Mouse (Mus musculus) intestine, postnatal 0 days (tissue): Measurements from ENCODE around the gene Rgma. TPM values are rescaled to one million over a fixed set of nuclear protein-coding genes. Genes with fewer than 3 reads are reported as not detected.
A peak's percentile ranks its signal among the peaks of the same experiment; 100 is the strongest.

Experiments used
- ATAC-seq: fragments of 200-750 bp; cut with Nextera tagmentation; 2 replicates; pipeline ENCODE4 v1.8.0; 2017; ENCODE audit warnings: mild to moderate bottlenecking, moderate TSS enrichment, moderate library complexity
- H3K27ac ChIP-seq: fragments of 300-500 bp; sonication (generic); 2 replicates; pipeline ENCODE4 v1.5.1; 2014; ENCODE audit warnings: mild to moderate bottlenecking, low read depth, low read length, moderate library complexity
- H3K27me3 ChIP-seq: fragments of 300-500 bp; sonication (generic); replicated peaks from 2 replicates; pipeline ENCODE4 v1.6.1; 2014; ENCODE audit warnings: low read length, mixed read lengths; ENCODE audit not compliant: control insufficient read depth, insufficient read depth
- H3K36me3 ChIP-seq: fragments of 300-500 bp; sonication (generic); 2 replicates; pipeline ENCODE4 v1.6.1; 2014; ENCODE audit warnings: mild to moderate bottlenecking, moderate library complexity; ENCODE audit not compliant: control insufficient read depth, insufficient read depth
- H3K4me1 ChIP-seq: fragments of 300-500 bp; sonication (generic); replicated peaks from 2 replicates; pipeline ENCODE4 v1.6.1; 2014; ENCODE audit warnings: antibody characterized with exemption, low read length, mixed read lengths; ENCODE audit not compliant: control insufficient read depth, insufficient read depth
- H3K4me2 ChIP-seq: fragments of 300-500 bp; sonication (generic); replicated peaks from 2 replicates; pipeline ENCODE4 v1.6.1; 2014; ENCODE audit warnings: low read depth, mild to moderate bottlenecking, moderate library complexity
- H3K4me3 ChIP-seq: fragments of 300-500 bp; sonication (generic); 2 replicates; pipeline ENCODE4 v1.5.1; 2014; ENCODE audit warnings: low read depth, low read length
- H3K9ac ChIP-seq: fragments of 300-500 bp; sonication (generic); 2 replicates; pipeline ENCODE4 v1.6.1; 2014; ENCODE audit warnings: mild to moderate bottlenecking, low read depth, low read length
- H3K9me3 ChIP-seq: fragments of 300-500 bp; sonication (generic); 2 replicates; pipeline ENCODE4 v1.6.1; 2016; ENCODE audit warnings: mixed run types; ENCODE audit not compliant: control insufficient read depth
- CTCF ChIP-seq: sonication (generic); IDR thresholded peaks from 2 replicates; pipeline ENCODE4 v1.5.1; 2016; ENCODE audit warnings: low read depth, mild to moderate bottlenecking, control low read depth, antibody characterized with exemption, moderate library complexity
- WGBS: fragments of 180-500 bp; shearing (Covaris S2); extraction: QIAGEN DNeasy Blood & Tissue Kit; methylation state at CpG from one replicate; pipeline ENCODE4 v1.1.7; 2014; 5-methylcytosine and 5-hydroxymethylcytosine counted together
- polyA plus RNA-seq: library from polyadenylated mRNA; unstranded; fragments of >200 nt; fragmentation: Nextera tagmentation; extraction: Ambion mirVana; gene quantifications from 2 replicates; pipeline ENCODE4 v1.2.1, GENCODE M21; 2015

Gene Rgma
- polyA plus RNA-seq, 1 experiment from 2014 or later = 4.9 TPM

DNA sequence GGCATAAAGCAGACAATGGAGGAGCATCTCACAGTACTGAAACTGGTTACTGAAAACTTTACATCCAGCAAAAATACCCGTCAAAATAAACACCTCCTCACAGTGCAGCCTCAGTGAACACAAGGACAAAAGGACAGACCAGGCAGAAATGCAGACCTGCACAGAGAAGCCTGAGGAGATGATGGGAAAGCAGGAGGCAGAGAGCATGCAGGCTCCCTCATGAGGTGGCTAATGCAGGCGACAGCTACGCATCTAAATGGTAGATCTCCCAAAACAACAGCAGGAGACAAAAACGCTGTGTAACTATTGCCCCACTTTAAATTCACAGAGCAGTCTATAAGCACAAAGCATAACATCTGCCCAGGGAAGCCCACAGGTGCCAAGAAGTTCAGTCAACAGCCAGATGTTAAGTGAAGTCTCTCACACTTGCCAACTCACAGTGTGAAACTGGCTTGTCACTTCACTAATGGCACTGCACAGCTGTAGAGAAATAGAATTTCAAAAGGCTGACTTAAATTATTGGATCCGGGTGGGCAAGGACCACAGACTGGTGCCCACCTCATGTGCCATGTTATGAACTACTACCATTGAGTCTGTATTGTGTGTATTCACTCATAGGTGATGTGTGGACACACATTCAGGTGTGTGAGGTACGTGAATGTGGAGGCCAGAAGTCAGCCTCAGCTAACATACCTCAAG lies 58.5 kb downstream of the Rgma start:
- H3K9me3 ChIP-seq = no peaks in the 10 kb centered on the region
- H3K4me1 ChIP-seq = no peaks in the 10 kb centered on the region
- H3K27me3 ChIP-seq = no peaks in the 10 kb centered on the region
- WGBS = 84% methylated on average over 6 of the region's 6 CpGs
- no peak for TF ChIP-seq CTCF
- H3K27ac ChIP-seq = no peak overlapping the region
- H3K4me2 ChIP-seq = no peak overlapping the region
- ATAC-seq = no peak
- no peak overlapping the region for H3K4me3 ChIP-seq
- peaks cover 78% of the 10 kb centered on the region for H3K36me3 ChIP-seq
- no peak overlapping the region for H3K9ac ChIP-seq

DNA sequence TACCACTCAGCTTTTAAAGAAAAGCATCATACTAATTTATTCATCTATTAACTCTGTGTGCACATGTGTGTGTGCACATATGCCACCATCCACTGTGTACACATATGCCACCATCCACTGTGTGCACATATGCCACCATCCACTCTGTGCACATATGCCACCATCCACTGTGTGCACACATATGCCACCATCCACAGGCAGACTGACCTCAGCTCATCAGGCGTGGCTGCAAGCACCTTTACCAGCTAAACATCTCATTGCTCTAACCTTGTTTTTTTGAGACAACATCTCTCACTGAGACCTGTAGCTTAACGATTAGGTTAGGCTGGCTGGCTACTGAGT lies 59.0 kb downstream of the Rgma start:
- peaks cover 78% of the 10 kb centered on the region for H3K36me3 ChIP-seq
- WGBS = 89% methylated on average over 2 of the region's 2 CpGs
- no peaks in the 10 kb centered on the region for H3K9me3 ChIP-seq
- no peak overlapping the region for H3K4me2 ChIP-seq
- no peaks in the 10 kb centered on the region for H3K27me3 ChIP-seq
- no peak overlapping the region for H3K9ac ChIP-seq
- TF ChIP-seq CTCF = no peak
- H3K27ac ChIP-seq = no peak overlapping the region
- H3K4me3 ChIP-seq = no peak overlapping the region
- no peak for ATAC-seq
- H3K4me1 ChIP-seq = no peaks in the 10 kb centered on the region

DNA sequence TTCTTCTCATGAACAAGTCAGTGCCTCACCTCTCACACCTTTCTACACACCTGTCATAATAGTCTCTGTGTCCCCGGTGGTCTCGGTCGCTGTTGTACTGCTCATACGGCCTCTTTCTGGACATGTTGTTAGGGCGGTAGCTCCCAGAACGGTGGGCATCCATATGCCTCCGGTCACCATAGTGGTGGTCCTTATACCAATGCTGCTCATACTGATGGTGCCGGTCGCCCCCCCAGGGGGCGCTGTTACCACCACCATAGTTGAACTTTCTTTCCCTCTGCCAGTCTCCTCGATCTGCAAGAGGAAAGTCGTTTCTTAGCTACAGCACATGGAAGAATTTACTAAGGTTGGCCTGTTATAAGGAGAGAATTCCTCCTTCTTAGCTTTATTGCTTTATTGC lies 60.4 kb downstream of the Rgma start:
- TF ChIP-seq CTCF = peak; percentile 47
- no peak overlapping the region for H3K4me3 ChIP-seq
- H3K9me3 ChIP-seq = no peaks in the 10 kb centered on the region
- H3K9ac ChIP-seq = no peak overlapping the region
- no peaks in the 10 kb centered on the region for H3K27me3 ChIP-seq
- no peak overlapping the region for H3K4me2 ChIP-seq
- H3K36me3 ChIP-seq = peaks cover 78% of the 10 kb centered on the region
- 72% methylated on average over 12 of the region's 12 CpGs for WGBS
- H3K4me1 ChIP-seq = no peaks in the 10 kb centered on the region
- H3K27ac ChIP-seq = no peak overlapping the region
- ATAC-seq = no peak

DNA sequence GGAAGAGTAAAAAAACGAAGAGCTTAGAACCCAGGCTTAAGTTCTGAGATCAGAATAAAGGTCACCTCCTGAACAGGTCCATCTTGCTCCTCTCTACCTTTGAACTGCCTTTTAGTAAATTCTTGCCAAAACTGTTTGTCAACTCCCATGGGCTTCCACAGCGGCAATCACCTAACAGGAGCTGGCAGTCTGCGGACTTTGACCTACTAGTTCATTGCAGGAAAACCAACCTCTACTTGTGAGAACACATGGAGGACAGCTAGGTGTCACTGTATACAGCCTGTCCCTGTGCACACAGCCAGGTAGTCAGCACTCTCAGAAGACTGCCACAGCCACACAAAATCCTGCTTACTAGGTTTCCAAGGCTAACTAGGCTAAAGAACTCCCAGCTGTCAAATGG lies 66.5 kb downstream of the Rgma start:
- Histone ChIP-seq H3K4me1 (no peaks in the 10 kb centered on the region), H3K36me3 (peaks cover 95% of the 10 kb centered on the region), H3K27me3 (no peaks in the 10 kb centered on the region), H3K4me3 (no peak overlapping the region), H3K9ac (no peak overlapping the region), H3K9me3 (no peaks in the 10 kb centered on the region), H3K4me2 (no peak overlapping the region), H3K27ac (no peak overlapping the region)
- 78% methylated on average over 3 of the region's 3 CpGs for WGBS
- TF ChIP-seq CTCF = peak; percentile 52
- peak; percentile 38; the same call in 1 of the 2 replicates for ATAC-seq

DNA sequence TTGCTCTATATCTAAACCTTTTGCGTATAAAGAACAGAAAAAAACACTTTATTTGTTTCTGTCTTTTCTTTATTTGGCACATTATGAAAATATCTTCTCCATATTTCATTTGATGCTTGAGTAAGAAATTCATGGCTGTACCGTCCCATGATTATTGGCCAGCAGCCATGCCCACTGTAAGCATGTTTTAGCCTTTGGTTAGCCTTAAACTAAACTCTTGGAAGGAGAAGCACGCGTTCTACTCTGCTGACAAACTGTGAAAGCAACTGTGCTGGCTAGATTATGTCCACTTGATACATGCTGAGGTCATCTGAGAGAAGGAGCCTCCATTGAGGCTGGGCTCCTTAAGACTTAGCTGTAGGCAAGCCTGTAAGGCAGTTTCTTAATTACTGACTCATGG lies 66.9 kb downstream of the Rgma start:
- no peak overlapping the region for H3K9ac ChIP-seq
- H3K27ac ChIP-seq = no peak overlapping the region
- no peak overlapping the region for H3K4me2 ChIP-seq
- 89% methylated on average over 4 of the region's 4 CpGs for WGBS
- H3K4me1 ChIP-seq = no peaks in the 10 kb centered on the region
- no peaks in the 10 kb centered on the region for H3K9me3 ChIP-seq
- no peak for TF ChIP-seq CTCF
- H3K4me3 ChIP-seq = no peak overlapping the region
- H3K36me3 ChIP-seq = peaks cover 96% of the 10 kb centered on the region
- H3K27me3 ChIP-seq = no peaks in the 10 kb centered on the region
- ATAC-seq = no peak

DNA sequence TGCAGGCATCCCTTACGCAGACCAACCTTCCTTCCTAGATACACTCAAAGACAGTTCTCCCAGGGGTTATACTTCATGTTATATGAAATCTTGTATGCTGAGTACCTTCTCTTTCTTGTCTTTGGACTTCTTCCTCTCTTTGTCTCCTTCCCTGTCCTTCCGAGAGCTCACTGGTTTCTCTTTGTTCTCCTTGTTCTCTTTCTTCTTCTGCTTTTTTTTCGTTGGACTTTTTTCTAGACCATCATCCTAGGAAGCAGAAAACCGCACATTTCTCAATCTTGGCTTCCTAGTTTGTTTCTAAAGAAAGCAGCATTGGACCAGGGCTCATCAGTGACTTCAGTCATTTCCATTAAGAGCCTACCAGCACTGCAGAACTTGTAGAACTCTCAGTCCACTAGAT lies 76.3 kb downstream of the Rgma start:
- Histone ChIP-seq H3K4me3 (no peak overlapping the region), H3K9me3 (no peaks in the 10 kb centered on the region), H3K27me3 (no peaks in the 10 kb centered on the region), H3K27ac (no peak overlapping the region), H3K4me2 (no peak overlapping the region), H3K4me1 (no peaks in the 10 kb centered on the region), H3K9ac (no peak overlapping the region), H3K36me3 (peaks cover 95% of the 10 kb centered on the region)
- TF ChIP-seq CTCF = no peak
- WGBS = 93% methylated on average over 4 of the region's 4 CpGs
- ATAC-seq = no peak
